Mouse (Mus musculus) kidney, adult 18-20 months (tissue): ENCODE results near the gene Prkar2a.
"Not testable (repeated sequence)": the region's sequence is repeated elsewhere in the genome, so short reads cannot be mapped to it uniquely, and the experiment has no call there.

Source experiments
- DNase-seq: peaks from one replicate; pipeline ENCODE4 v3.0.0; 2021

Prkar2a gene

GRCm38 (mm10) chr9:108689106-108689505 lies at the start of gene Prkar2a:
TSS of gene Prkar2a (plus strand) at chr9:108689314.
- DNase-seq, result no peak

GRCm38 (mm10) chr9:108639825-108640224 lies 49.3 kb upstream of the Prkar2a start:
- DNase-seq, result no peak

- DNase-seq, result peak; percentile 68
Observed at GRCm38 (mm10) chr9:108648166-108648565, 40.9 kb upstream of the Prkar2a start.

- DNase-seq, result peak; percentile 93
Observed at GRCm38 (mm10) chr9:108648611-108649560, 40.2 kb upstream of the Prkar2a start, which contains the start of gene Arih2. TSS of gene Arih2 (minus strand) at chr9:108649386.

- DNase-seq, result peak; percentile 6
Observed at GRCm38 (mm10) chr9:108649561-108650440, 39.3 kb upstream of the Prkar2a start.

GRCm38 (mm10) chr9:108654566-108655464 lies 34.3 kb upstream of the Prkar2a start:
- no peak for DNase-seq

GRCm38 (mm10) chr9:108655865-108656264 lies 33.2 kb upstream of the Prkar2a start:
- DNase-seq, result not testable (repeated sequence)

- peak; percentile 91 for DNase-seq
Observed at GRCm38 (mm10) chr9:108661677-108662612, 27.2 kb upstream of the Prkar2a start, which contains the start of gene Slc25a20. TSS of gene Slc25a20 (plus strand) at chr9:108662088.

- DNase-seq, result no peak
Observed at GRCm38 (mm10) chr9:108662660-108663059, 26.5 kb upstream of the Prkar2a start.

GRCm38 (mm10) chr9:108669875-108670274 lies 19.2 kb upstream of the Prkar2a start:
- no peak for DNase-seq

GRCm38 (mm10) chr9:108673151-108673550 lies 16.0 kb upstream of the Prkar2a start:
- DNase-seq, result no peak

GRCm38 (mm10) chr9:108680026-108680425 lies 9.1 kb upstream of the Prkar2a start:
- no peak for DNase-seq

- DNase-seq, result no peak
Observed at GRCm38 (mm10) chr9:108686475-108686887, 2.6 kb upstream of the Prkar2a start.

GRCm38 (mm10) chr9:108687181-108687580 lies 1.9 kb upstream of the Prkar2a start:
- no peak for DNase-seq

GRCm38 (mm10) chr9:108687686-108688085 lies 1.4 kb upstream of the Prkar2a start:
- no peak for DNase-seq

GRCm38 (mm10) chr9:108688451-108688850 lies 663 bp upstream of the Prkar2a start:
- no peak for DNase-seq

GRCm38 (mm10) chr9:108689993-108690392 lies 879 bp downstream of the Prkar2a start:
- DNase-seq, result no peak

GRCm38 (mm10) chr9:108690914-108691313 lies 1.8 kb downstream of the Prkar2a start:
- no peak for DNase-seq

- no peak for DNase-seq
Observed at GRCm38 (mm10) chr9:108691371-108691770, 2.3 kb downstream of the Prkar2a start.

GRCm38 (mm10) chr9:108691846-108692225 lies 2.7 kb downstream of the Prkar2a start:
- DNase-seq, result peak; percentile 90
